Mouse (Mus musculus) intestine, postnatal 0 days (tissue): Measurements from ENCODE around the gene Slc45a3. TPM values are rescaled to one million over a fixed set of nuclear protein-coding genes. Genes with fewer than 3 reads are reported as not detected.

ENCODE experiments used
- ATAC-seq: fragments of 200-750 bp; cut with Nextera tagmentation; 2 replicates; pipeline ENCODE4 v1.8.0; 2017; ENCODE audit warnings: mild to moderate bottlenecking, moderate TSS enrichment, moderate library complexity
- H3K27ac ChIP-seq: fragments of 300-500 bp; sonication (generic); 2 replicates; pipeline ENCODE4 v1.5.1; 2014; ENCODE audit warnings: mild to moderate bottlenecking, low read depth, low read length, moderate library complexity
- H3K27me3 ChIP-seq: fragments of 300-500 bp; sonication (generic); replicated peaks from 2 replicates; pipeline ENCODE4 v1.6.1; 2014; ENCODE audit warnings: low read length, mixed read lengths; ENCODE audit not compliant: control insufficient read depth, insufficient read depth
- H3K36me3 ChIP-seq: fragments of 300-500 bp; sonication (generic); 2 replicates; pipeline ENCODE4 v1.6.1; 2014; ENCODE audit warnings: mild to moderate bottlenecking, moderate library complexity; ENCODE audit not compliant: control insufficient read depth, insufficient read depth
- H3K4me1 ChIP-seq: fragments of 300-500 bp; sonication (generic); replicated peaks from 2 replicates; pipeline ENCODE4 v1.6.1; 2014; ENCODE audit warnings: antibody characterized with exemption, low read length, mixed read lengths; ENCODE audit not compliant: control insufficient read depth, insufficient read depth
- H3K4me2 ChIP-seq: fragments of 300-500 bp; sonication (generic); replicated peaks from 2 replicates; pipeline ENCODE4 v1.6.1; 2014; ENCODE audit warnings: low read depth, mild to moderate bottlenecking, moderate library complexity
- H3K4me3 ChIP-seq: fragments of 300-500 bp; sonication (generic); 2 replicates; pipeline ENCODE4 v1.5.1; 2014; ENCODE audit warnings: low read depth, low read length
- H3K9ac ChIP-seq: fragments of 300-500 bp; sonication (generic); 2 replicates; pipeline ENCODE4 v1.6.1; 2014; ENCODE audit warnings: mild to moderate bottlenecking, low read depth, low read length
- H3K9me3 ChIP-seq: fragments of 300-500 bp; sonication (generic); 2 replicates; pipeline ENCODE4 v1.6.1; 2016; ENCODE audit warnings: mixed run types; ENCODE audit not compliant: control insufficient read depth
- CTCF ChIP-seq: sonication (generic); IDR thresholded peaks from 2 replicates; pipeline ENCODE4 v1.5.1; 2016; ENCODE audit warnings: low read depth, mild to moderate bottlenecking, control low read depth, antibody characterized with exemption, moderate library complexity
- WGBS: fragments of 180-500 bp; shearing (Covaris S2); extraction: QIAGEN DNeasy Blood & Tissue Kit; methylation state at CpG from one replicate; pipeline ENCODE4 v1.1.7; 2014; 5-methylcytosine and 5-hydroxymethylcytosine counted together
- polyA plus RNA-seq: library from polyadenylated mRNA; unstranded; fragments of >200 nt; fragmentation: Nextera tagmentation; extraction: Ambion mirVana; gene quantifications from 2 replicates; pipeline ENCODE4 v1.2.1, GENCODE M21; 2015

The Slc45a3 gene
- polyA plus RNA-seq, 1 experiment from 2014 or later: 2.5 TPM

DNA sequence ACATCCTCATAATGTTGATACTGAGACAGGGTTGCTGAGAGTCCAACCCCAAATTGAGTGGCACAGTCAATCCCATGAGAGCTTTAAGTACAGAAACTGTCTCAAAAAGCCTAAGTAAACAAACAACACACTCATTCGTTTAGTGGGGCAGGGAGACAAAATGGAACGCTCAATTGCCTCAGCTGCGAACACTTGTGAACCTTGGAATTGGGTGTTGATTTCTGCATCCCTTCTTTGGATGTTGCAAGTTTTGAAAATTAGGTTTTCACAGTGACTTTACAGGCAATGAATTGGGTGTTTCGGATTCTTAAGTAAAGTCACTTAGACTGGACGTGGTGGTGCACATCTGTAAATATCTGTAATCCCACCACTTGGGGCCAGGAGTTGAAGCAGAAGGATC is 44.0 kb downstream of the Slc45a3 start:
- TF ChIP-seq CTCF: no peak
- H3K9ac ChIP-seq: peak overlapping the region; percentile 99
- H3K4me1 ChIP-seq: peaks cover 11% of the 10 kb centered on the region
- no peaks in the 10 kb centered on the region for H3K27me3 ChIP-seq
- no peaks in the 10 kb centered on the region for H3K36me3 ChIP-seq
- peak overlapping the region; percentile 74 for H3K4me2 ChIP-seq
- no peaks in the 10 kb centered on the region for H3K9me3 ChIP-seq
- peak overlapping the region; percentile 100; the same call in 1 of the 2 replicates for H3K27ac ChIP-seq
- WGBS: 14% methylated on average over 5 of the region's 5 CpGs
- H3K4me3 ChIP-seq: peak overlapping the region; percentile 70; the same call in 1 of the 2 replicates
- ATAC-seq: no peak

GRCm38 (mm10) chr1:132007282-132007815 is 44.6 kb downstream of the Slc45a3 start, which contains the start of gene Elk4:
Gene Elk4, plus strand, starts transcription at chr1:132007607.
- Histone ChIP-seq H3K4me1 (peaks cover 11% of the 10 kb centered on the region), H3K27me3 (no peaks in the 10 kb centered on the region), H3K4me2 (peak within 1 kb of the TSS; percentile 74), H3K36me3 (no peaks in the 10 kb centered on the region), H3K9me3 (no peaks in the 10 kb centered on the region), H3K9ac (peak within 1 kb of the TSS; percentile 99), H3K4me3 (peak within 1 kb of the TSS; percentile 70), H3K27ac (peak within 1 kb of the TSS; percentile 100)
- TF ChIP-seq CTCF: no peak
- under 1% methylated on average over 61 of the region's 61 CpGs for WGBS
- peak; percentile 81 for ATAC-seq

- Histone ChIP-seq H3K9ac (peak overlapping the region; percentile 99), H3K4me2 (peak overlapping the region; percentile 74), H3K36me3 (no peaks in the 10 kb centered on the region), H3K27ac (peak overlapping the region; percentile 100), H3K27me3 (no peaks in the 10 kb centered on the region), H3K4me3 (peak overlapping the region; percentile 70), H3K9me3 (no peaks in the 10 kb centered on the region), H3K4me1 (peaks cover 11% of the 10 kb centered on the region)
- peak; percentile 89 for ATAC-seq
- under 1% methylated on average over 70 of the region's 72 CpGs for WGBS
- peak; percentile 38 for TF ChIP-seq CTCF
Measured at GRCm38 (mm10) chr1:132007828-132008827, 45.4 kb downstream of the Slc45a3 start.

GRCm38 (mm10) chr1:132008881-132009644 is 46.3 kb downstream of the Slc45a3 start:
- TF ChIP-seq CTCF: no peak
- 35% methylated on average over 8 of the region's 8 CpGs for WGBS
- H3K9ac ChIP-seq: peak overlapping the region; percentile 99
- H3K9me3 ChIP-seq: no peaks in the 10 kb centered on the region
- peak overlapping the region; percentile 74 for H3K4me2 ChIP-seq
- no peaks in the 10 kb centered on the region for H3K27me3 ChIP-seq
- ATAC-seq: no peak
- H3K27ac ChIP-seq: peak overlapping the region; percentile 100; the same call in 1 of the 2 replicates
- peaks cover 11% of the 10 kb centered on the region for H3K4me1 ChIP-seq
- H3K4me3 ChIP-seq: peak overlapping the region; percentile 70
- no peaks in the 10 kb centered on the region for H3K36me3 ChIP-seq

GRCm38 (mm10) chr1:132010632-132011501 is 48.1 kb downstream of the Slc45a3 start:
- Histone ChIP-seq H3K4me3 (no peak overlapping the region), H3K4me2 (no peak overlapping the region), H3K9me3 (no peaks in the 10 kb centered on the region), H3K27me3 (no peaks in the 10 kb centered on the region), H3K9ac (no peak overlapping the region), H3K27ac (no peak overlapping the region), H3K36me3 (peaks cover 16% of the 10 kb centered on the region), H3K4me1 (peaks cover 10% of the 10 kb centered on the region)
- WGBS: 72% methylated on average over 17 of the region's 17 CpGs
- no peak for TF ChIP-seq CTCF
- no peak for ATAC-seq
